Mouse (Mus musculus) intestine, embryonic 14.5 days (tissue): ENCODE results near the gene Olfr652. TPM values are rescaled to one million over a fixed set of nuclear protein-coding genes. Genes with fewer than 3 reads are reported as not detected.
A peak's percentile ranks its signal among the peaks of the same experiment; 100 is the strongest.

Experiments used
- ATAC-seq: fragments of 200-750 bp; cut with Nextera tagmentation; replicated peaks from 2 replicates; pipeline ENCODE4 v1.8.0; 2017; ENCODE audit warnings: low read depth, moderate number of reproducible peaks, moderate TSS enrichment, moderate library complexity; ENCODE audit not compliant: low FRiP score, low TSS enrichment
- DNase-seq: peaks from one replicate; pipeline ENCODE4 v3.0.0-alpha.2; 2018; ENCODE audit warnings: low spot score
- H3K27ac ChIP-seq: fragments of 300-500 bp; sonication (generic); 2 replicates; pipeline ENCODE4 v1.5.1; 2014; ENCODE audit warnings: low read depth, mild to moderate bottlenecking, control low read depth
- H3K27me3 ChIP-seq: fragments of 300-500 bp; sonication (generic); replicated peaks from 2 replicates; pipeline ENCODE4 v1.6.1; 2014; ENCODE audit warnings: low read length, control low read depth; ENCODE audit not compliant: control insufficient read depth, insufficient read depth
- H3K36me3 ChIP-seq: fragments of 300-500 bp; sonication (generic); 2 replicates; pipeline ENCODE4 v1.6.1; 2014; ENCODE audit warnings: low read length, control low read depth; ENCODE audit not compliant: control insufficient read depth, insufficient read depth
- H3K4me1 ChIP-seq: fragments of 300-500 bp; sonication (generic); replicated peaks from 2 replicates; pipeline ENCODE4 v1.6.1; 2014; ENCODE audit warnings: low read length, control low read depth, mixed read lengths; ENCODE audit not compliant: control insufficient read depth, insufficient read depth
- H3K4me2 ChIP-seq: fragments of 300-500 bp; sonication (generic); 2 replicates; pipeline ENCODE4 v1.6.1; 2014; ENCODE audit warnings: low read length
- H3K4me3 ChIP-seq: fragments of 300-500 bp; sonication (generic); 2 replicates; pipeline ENCODE4 v1.5.1; 2014; ENCODE audit warnings: low read depth, low read length, control low read depth, mixed read lengths
- H3K9ac ChIP-seq: fragments of 300-500 bp; sonication (generic); 2 replicates; pipeline ENCODE4 v1.6.1; 2014; ENCODE audit warnings: mild to moderate bottlenecking, low read length
- H3K9me3 ChIP-seq: fragments of 300-500 bp; sonication (generic); 2 replicates; pipeline ENCODE4 v1.6.1; 2016; ENCODE audit warnings: low read length, control low read depth; ENCODE audit not compliant: control insufficient read depth
- WGBS: fragments of 180-500 bp; shearing (Covaris S2); extraction: QIAGEN DNeasy Blood & Tissue Kit; methylation state at CpG from one replicate; pipeline ENCODE4 v1.1.7; 2014; 5-methylcytosine and 5-hydroxymethylcytosine counted together
- polyA plus RNA-seq: library from polyadenylated mRNA; unstranded; fragments of >200 nt; fragmentation: Nextera tagmentation; extraction: Ambion mirVana; gene quantifications from 2 replicates; pipeline ENCODE4 v1.2.1, GENCODE M21; 2014

Olfr652 gene
- polyA plus RNA-seq, 1 experiment from 2014 or later = not detected

DNA sequence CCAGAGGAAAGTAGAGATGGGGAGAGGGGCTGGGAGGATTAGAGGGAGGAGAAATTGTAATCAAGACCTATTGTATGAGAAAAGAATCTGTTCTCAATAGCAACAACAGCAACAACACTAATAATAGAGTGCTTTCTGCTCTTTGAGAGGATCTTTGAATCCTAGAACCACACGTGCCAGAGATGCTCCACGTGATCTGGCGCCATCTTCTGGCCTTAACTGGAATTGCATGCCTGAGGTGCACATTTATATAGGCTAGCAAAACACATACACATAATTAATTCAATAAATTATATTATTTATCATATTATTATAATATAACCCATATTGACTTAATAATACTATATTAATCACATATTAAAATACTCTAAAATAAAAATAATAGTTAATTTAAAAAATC, 42.5 kb downstream of the Olfr652 start:
- Histone ChIP-seq H3K4me3 (no peak overlapping the region), H3K4me1 (no peaks in the 10 kb centered on the region), H3K27ac (no peak overlapping the region), H3K27me3 (no peaks in the 10 kb centered on the region), H3K4me2 (no peak overlapping the region), H3K36me3 (no peaks in the 10 kb centered on the region), H3K9ac (no peak overlapping the region), H3K9me3 (no peaks in the 10 kb centered on the region)
- DNase-seq (peak; percentile 54), ATAC-seq (no peak)
- WGBS = 13% methylated on average over 3 of the region's 3 CpGs

DNA sequence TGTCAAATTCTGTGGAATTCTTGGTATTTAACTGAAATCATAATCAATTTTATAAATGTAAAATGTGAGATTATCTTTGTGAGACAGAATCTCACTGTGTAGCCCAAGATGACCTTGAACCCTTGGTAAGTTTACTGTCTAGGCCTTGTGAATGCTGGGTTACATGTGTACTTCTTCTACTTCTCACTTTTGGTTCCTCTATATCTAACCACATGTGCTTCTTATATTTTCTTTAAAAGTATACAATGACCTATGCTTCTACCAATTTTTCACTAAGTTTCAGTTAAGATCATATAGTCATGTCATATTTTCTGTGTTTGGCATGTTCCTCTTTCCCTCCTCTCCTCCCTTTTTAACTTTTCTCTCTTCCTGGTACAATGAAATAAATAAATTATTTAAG, 44.0 kb downstream of the Olfr652 start:
- Histone ChIP-seq H3K36me3 (no peaks in the 10 kb centered on the region), H3K4me2 (no peak overlapping the region), H3K27ac (no peak overlapping the region), H3K9me3 (no peaks in the 10 kb centered on the region), H3K9ac (no peak overlapping the region), H3K4me1 (no peaks in the 10 kb centered on the region), H3K4me3 (no peak overlapping the region), H3K27me3 (no peaks in the 10 kb centered on the region)
- ATAC-seq (no peak), DNase-seq (no peak)

DNA sequence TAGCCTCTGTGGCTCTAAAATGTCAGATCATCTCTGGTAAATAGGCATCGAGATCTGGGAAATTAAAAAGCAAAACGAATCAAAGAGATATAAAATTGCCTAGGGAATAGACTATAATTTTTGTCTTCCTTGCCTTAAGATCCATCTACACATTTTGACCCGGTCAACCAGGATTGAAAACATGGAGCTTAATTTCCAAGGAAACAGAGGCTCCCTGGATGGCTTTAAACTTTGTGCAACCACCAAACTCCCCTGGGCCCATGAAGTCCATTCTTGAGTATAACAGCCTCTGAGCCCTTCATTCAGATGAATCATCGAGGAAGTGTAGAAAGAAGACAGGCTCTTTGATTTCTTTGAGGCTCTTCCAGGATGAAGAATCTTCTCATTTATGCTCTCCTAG, 53.0 kb downstream of the Olfr652 start, which contains the start of gene Olfr656:
TSS of gene Olfr656 (plus strand) at position 301 of the 400 bp plus-strand sequence.
- H3K27ac ChIP-seq = no peak within 1 kb of the TSS
- H3K4me2 ChIP-seq = no peak within 1 kb of the TSS
- no peak within 1 kb of the TSS for H3K9ac ChIP-seq
- 69% methylated on average over 4 of the region's 4 CpGs for WGBS
- ATAC-seq = no peak
- no peaks in the 10 kb centered on the region for H3K4me1 ChIP-seq
- H3K9me3 ChIP-seq = no peaks in the 10 kb centered on the region
- H3K36me3 ChIP-seq = no peaks in the 10 kb centered on the region
- H3K4me3 ChIP-seq = no peak within 1 kb of the TSS
- no peaks in the 10 kb centered on the region for H3K27me3 ChIP-seq
- DNase-seq = no peak

Other genes with a start within 250 kb of the Olfr652 start
- gene Trim12a, start 245.4 kb upstream of the Olfr652 start, polyA plus RNA-seq = 3.7 and 5.2 TPM in 2 replicates
- gene Trim34b, start 231.4 kb upstream of the Olfr652 start, polyA plus RNA-seq = not detected in 2 replicates
- 1.6 TPM in 2 replicates for gene Trim12c, start 207.5 kb upstream of the Olfr652 start, polyA plus RNA-seq
- gene Trim30b, start 191.0 kb upstream of the Olfr652 start, polyA plus RNA-seq = 0.09 and 0.14 TPM in 2 replicates
- 0.16 and 0.20 TPM in 2 replicates for gene Trim30c, start 160.1 kb upstream of the Olfr652 start, polyA plus RNA-seq
- gene Trim30a, start 95.7 kb upstream of the Olfr652 start, polyA plus RNA-seq = 1.5 TPM in 2 replicates
- gene Trim30d, start 53.1 kb upstream of the Olfr652 start, polyA plus RNA-seq = 0.49 and 1.1 TPM in 2 replicates
- gene Olfr651, start 10.8 kb upstream of the Olfr652 start, polyA plus RNA-seq = not detected in 2 replicates
- 0.05 TPM in 1 of 2 replicates, not detected in the other for gene Olfr653, start 16.4 kb downstream of the Olfr652 start, polyA plus RNA-seq
- not detected in 2 replicates for gene Olfr654, start 26.1 kb downstream of the Olfr652 start, polyA plus RNA-seq
- gene Olfr655, start 40.9 kb downstream of the Olfr652 start, polyA plus RNA-seq = not detected in 2 replicates
- not detected in 2 replicates for gene Olfr656, start 53.1 kb downstream of the Olfr652 start, polyA plus RNA-seq
- gene Olfr657, start 63.9 kb downstream of the Olfr652 start, polyA plus RNA-seq = not detected in 2 replicates
- gene Olfr658, start 86.4 kb downstream of the Olfr652 start, polyA plus RNA-seq = 0.05 TPM in 1 of 2 replicates, not detected in the other
- gene Olfr659, start 105.9 kb downstream of the Olfr652 start, polyA plus RNA-seq = not detected in 2 replicates
- not detected in 2 replicates for gene Olfr661, start 125.6 kb downstream of the Olfr652 start, polyA plus RNA-seq
- not detected in 2 replicates for gene Usp17le, start 216.6 kb downstream of the Olfr652 start, polyA plus RNA-seq